Mouse (Mus musculus) forebrain, embryonic 10.5 days (tissue): ENCODE results near the gene Gm15557. TPM values are rescaled to one million over a fixed set of nuclear protein-coding genes. Genes with fewer than 3 reads are reported as not detected.

Source experiments
- DNase-seq: peaks from one replicate; pipeline ENCODE4 v3.0.0-alpha.2; 2017; ENCODE audit warnings: low spot score; ENCODE audit errors: extremely low spot score
- H3K27ac ChIP-seq: fragments of 300-500 bp; sonication (generic); 2 replicates; pipeline ENCODE4 v1.5.1; 2016; ENCODE audit warnings: mild to moderate bottlenecking
- H3K27me3 ChIP-seq: fragments of 300-500 bp; sonication (generic); 2 replicates; pipeline ENCODE4 v1.6.1; 2016; ENCODE audit warnings: mild to moderate bottlenecking; ENCODE audit not compliant: poor library complexity, severe bottlenecking
- H3K36me3 ChIP-seq: fragments of 300-500 bp; sonication (generic); replicated peaks from 2 replicates; pipeline ENCODE4 v1.6.1; 2016; ENCODE audit warnings: mild to moderate bottlenecking, moderate library complexity
- H3K4me1 ChIP-seq: fragments of 300-500 bp; sonication (generic); 2 replicates; pipeline ENCODE4 v1.6.1; 2016
- H3K4me3 ChIP-seq: fragments of 300-500 bp; sonication (generic); 2 replicates; pipeline ENCODE4 v1.5.1; 2016; ENCODE audit warnings: mild to moderate bottlenecking, moderate library complexity
- H3K9me3 ChIP-seq: fragments of 300-500 bp; sonication (generic); 2 replicates; pipeline ENCODE4 v1.6.1; 2016; ENCODE audit warnings: mild to moderate bottlenecking, moderate library complexity
- WGBS: fragments of 180-500 bp; shearing (Covaris S2); methylation state at CpG from one replicate; pipeline ENCODE4 v1.1.7; 2016; 5-methylcytosine and 5-hydroxymethylcytosine counted together
- polyA plus RNA-seq: library from polyadenylated mRNA; unstranded; fragments of >200 nt; fragmentation: Nextera tagmentation; extraction: Ambion mirVana; gene quantifications from 2 replicates; pipeline ENCODE4 v1.2.1, GENCODE M21; 2016

Gm15557 gene
- polyA plus RNA-seq, 1 experiment from 2014 or later: not detected

DNA sequence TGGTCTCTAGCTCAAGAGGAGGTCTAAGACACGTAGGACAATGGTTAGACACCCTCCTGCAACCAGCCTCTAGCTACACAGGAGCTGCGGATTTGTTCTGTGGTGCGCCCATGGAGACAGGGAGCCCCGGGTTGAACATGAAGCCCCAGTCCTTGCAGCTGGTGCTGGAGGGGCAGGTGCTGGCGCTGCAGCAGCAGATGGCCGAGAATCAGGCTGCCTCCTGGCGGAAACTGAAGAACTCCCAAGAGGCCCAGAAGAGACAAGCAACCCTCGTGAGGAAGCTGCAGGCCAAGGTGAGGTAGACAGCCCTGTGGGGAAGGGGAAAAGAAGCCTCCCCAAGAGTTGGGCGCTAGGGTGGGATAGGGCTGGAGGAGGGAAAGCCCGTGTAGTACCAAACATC lies 21.3 kb downstream of the Gm15557 start:
- Histone ChIP-seq H3K4me1 (peaks cover 12% of the 10 kb centered on the region), H3K27ac (no peak overlapping the region), H3K9me3 (no peaks in the 10 kb centered on the region), H3K36me3 (peaks cover 80% of the 10 kb centered on the region), H3K4me3 (no peak overlapping the region), H3K27me3 (no peaks in the 10 kb centered on the region)
- 85% methylated on average over 10 of the region's 10 CpGs for WGBS
- no peak for DNase-seq

- DNase-seq: no peak
- peaks cover 91% of the 10 kb centered on the region for H3K36me3 ChIP-seq
- H3K27me3 ChIP-seq: no peaks in the 10 kb centered on the region
- 57% methylated on average over 1 of the region's 1 CpGs for WGBS
- no peak overlapping the region for H3K4me3 ChIP-seq
- H3K4me1 ChIP-seq: 0 out of 2 replicates have a peak, but pooled peaks cover 3% of the 10 kb centered on the region
- H3K27ac ChIP-seq: no peak overlapping the region
- no peaks in the 10 kb centered on the region for H3K9me3 ChIP-seq
These were observed 22.5 kb downstream of the Gm15557 start for GRCm38 (mm10) chr2:155962991-155963390.

- peaks cover 96% of the 10 kb centered on the region for H3K36me3 ChIP-seq
- H3K9me3 ChIP-seq: no peaks in the 10 kb centered on the region
- 88% methylated on average over 6 of the region's 6 CpGs for WGBS
- no peak overlapping the region for H3K27ac ChIP-seq
- DNase-seq: no peak
- H3K27me3 ChIP-seq: no peaks in the 10 kb centered on the region
- no peak overlapping the region for H3K4me3 ChIP-seq
- H3K4me1 ChIP-seq: no peaks in the 10 kb centered on the region
These were observed 32.8 kb downstream of the Gm15557 start for GRCm38 (mm10) chr2:155973348-155973747.

GRCm38 (mm10) chr2:155974087-155974731 lies 33.7 kb downstream of the Gm15557 start:
- no peak for DNase-seq
- Histone ChIP-seq H3K27me3 (no peaks in the 10 kb centered on the region), H3K27ac (no peak overlapping the region), H3K4me1 (no peaks in the 10 kb centered on the region), H3K4me3 (no peak overlapping the region), H3K36me3 (peaks cover 96% of the 10 kb centered on the region), H3K9me3 (no peaks in the 10 kb centered on the region)
- 85% methylated on average over 14 of the region's 14 CpGs for WGBS

DNA sequence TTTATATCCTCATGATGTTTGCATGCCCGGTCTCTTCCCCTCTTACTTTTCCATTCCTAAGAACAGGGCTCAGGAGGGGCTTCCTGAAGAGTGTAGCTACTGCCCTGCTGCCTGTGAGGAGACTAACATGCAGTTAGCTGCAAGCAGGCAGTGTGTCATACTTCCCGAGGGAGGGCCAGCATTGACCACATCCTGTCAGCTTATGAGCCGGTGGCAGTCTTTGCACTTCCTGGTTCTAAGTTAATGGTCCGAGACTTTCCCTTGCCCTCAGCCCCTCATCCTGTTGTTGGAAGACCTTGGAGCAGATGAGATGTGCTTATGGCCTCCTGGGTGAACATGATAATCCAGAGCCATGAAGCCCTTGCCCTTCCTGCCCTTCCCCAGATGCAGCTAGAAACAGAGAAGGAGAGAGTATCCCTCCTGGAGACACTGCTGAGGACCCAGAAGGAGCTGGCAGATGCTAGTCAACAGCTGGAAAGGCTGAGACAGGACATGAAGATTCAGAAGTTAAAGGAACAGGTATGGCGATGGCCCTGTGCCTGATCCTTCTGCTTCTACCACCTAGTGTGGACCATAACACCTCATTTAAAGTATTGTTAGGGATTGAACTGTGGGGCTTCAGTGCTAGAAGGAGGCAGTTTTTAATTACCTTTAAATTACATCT lies 38.9 kb downstream of the Gm15557 start:
- no peak for DNase-seq
- WGBS: 87% methylated on average over 5 of the region's 5 CpGs
- H3K36me3 ChIP-seq: peaks cover 100% of the 10 kb centered on the region

GRCm38 (mm10) chr2:155985776-155986175 lies 45.2 kb downstream of the Gm15557 start:
- DNase-seq: no peak
- Histone ChIP-seq H3K4me3 (no peak overlapping the region), H3K9me3 (no peaks in the 10 kb centered on the region), H3K4me1 (no peaks in the 10 kb centered on the region), H3K36me3 (peaks cover 100% of the 10 kb centered on the region), H3K27ac (no peak overlapping the region), H3K27me3 (no peaks in the 10 kb centered on the region)
- WGBS: 95% methylated on average over 7 of the region's 7 CpGs

More for the DNA sequence above, 38.9 kb downstream of the Gm15557 start:
- no peak overlapping the region for H3K27ac ChIP-seq
- no peaks in the 10 kb centered on the region for H3K27me3 ChIP-seq
- no peak overlapping the region for H3K4me3 ChIP-seq
- H3K4me1 ChIP-seq: no peaks in the 10 kb centered on the region
- H3K9me3 ChIP-seq: no peaks in the 10 kb centered on the region

GRCm38 (mm10) chr2:155987131-155987530 lies 46.6 kb downstream of the Gm15557 start:
- Histone ChIP-seq H3K9me3 (no peaks in the 10 kb centered on the region), H3K27me3 (no peaks in the 10 kb centered on the region), H3K4me1 (no peaks in the 10 kb centered on the region), H3K4me3 (no peak overlapping the region), H3K27ac (no peak overlapping the region), H3K36me3 (peaks cover 100% of the 10 kb centered on the region)
- no peak for DNase-seq
- 96% methylated on average over 6 of the region's 6 CpGs for WGBS

DNA sequence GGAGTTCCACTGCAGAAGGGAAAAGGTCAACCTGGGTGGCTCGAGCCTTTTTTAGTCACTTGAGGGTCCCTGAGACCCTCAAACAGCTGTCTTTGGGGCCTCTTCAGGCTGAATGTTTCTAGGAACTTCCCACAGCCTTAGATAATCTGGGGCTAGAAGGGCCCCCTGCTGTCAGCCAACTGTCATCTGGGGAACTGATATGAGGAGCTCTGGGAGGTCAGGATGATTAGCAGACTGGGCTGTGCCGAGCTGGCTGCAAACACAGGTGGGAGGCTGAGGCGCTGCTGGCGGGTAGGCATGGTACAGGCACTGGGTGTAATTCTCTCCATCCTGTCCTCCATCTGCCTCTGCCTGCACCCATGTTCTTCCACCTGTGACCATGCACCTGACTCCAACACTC lies 48.6 kb downstream of the Gm15557 start:
- Histone ChIP-seq H3K9me3 (no peaks in the 10 kb centered on the region), H3K4me1 (no peaks in the 10 kb centered on the region), H3K4me3 (0 out of 2 replicates have a peak overlapping the region, but pooled peaks have one; percentile 7), H3K36me3 (peaks cover 100% of the 10 kb centered on the region), H3K27ac (peak overlapping the region; percentile 44; the same call in 1 of the 2 replicates), H3K27me3 (no peaks in the 10 kb centered on the region)
- no peak for DNase-seq
- WGBS: 78% methylated on average over 4 of the region's 4 CpGs

- Histone ChIP-seq H3K4me3 (no peak overlapping the region), H3K27me3 (no peaks in the 10 kb centered on the region), H3K27ac (no peak overlapping the region), H3K9me3 (no peaks in the 10 kb centered on the region), H3K4me1 (no peaks in the 10 kb centered on the region), H3K36me3 (peaks cover 100% of the 10 kb centered on the region)
- WGBS: 93% methylated on average over 10 of the region's 10 CpGs
- DNase-seq: no peak
These were observed 50.6 kb downstream of the Gm15557 start for GRCm38 (mm10) chr2:155991151-155991550.

DNA sequence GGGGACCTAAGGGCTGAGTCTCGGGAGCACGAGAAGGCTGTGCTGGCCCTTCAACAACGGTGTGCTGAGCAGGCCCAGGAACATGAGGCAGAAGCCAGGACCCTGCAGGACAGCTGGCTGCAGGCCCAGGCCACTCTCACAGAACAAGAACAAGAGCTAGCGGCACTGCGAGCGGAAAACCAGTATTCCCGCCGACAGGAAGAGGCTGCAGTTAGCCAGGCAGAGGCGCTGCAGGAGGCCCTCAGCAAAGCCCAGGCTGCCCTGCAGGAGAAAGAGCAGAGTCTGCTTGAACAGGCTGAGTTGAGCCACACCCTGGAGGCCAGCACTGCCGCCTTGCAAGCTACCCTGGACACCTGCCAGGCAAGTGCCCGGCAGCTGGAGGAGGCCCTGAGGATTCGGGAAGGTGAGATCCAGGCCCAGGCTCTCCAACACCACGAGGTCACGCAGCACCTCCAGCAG lies 51.4 kb downstream of the Gm15557 start:
- no peak for DNase-seq
- WGBS: 91% methylated on average over 14 of the region's 14 CpGs
- H3K4me3 ChIP-seq: no peak overlapping the region

More for the DNA sequence above, 51.4 kb downstream of the Gm15557 start:
- Histone ChIP-seq H3K27me3 (no peaks in the 10 kb centered on the region), H3K36me3 (peaks cover 100% of the 10 kb centered on the region), H3K27ac (no peak overlapping the region), H3K9me3 (no peaks in the 10 kb centered on the region), H3K4me1 (no peaks in the 10 kb centered on the region)

Other genes with a start within 250 kb of the Gm15557 start
- 116 and 126 TPM in 2 replicates for gene Trpc4ap, start 248.3 kb upstream of the Gm15557 start, polyA plus RNA-seq
- gene Edem2, start 211.3 kb upstream of the Gm15557 start, polyA plus RNA-seq: 30.5 and 30.9 TPM in 2 replicates
- gene Gm17581, start 204.9 kb upstream of the Gm15557 start, polyA plus RNA-seq: not detected in 2 replicates
- 1.1 TPM in 2 replicates for gene Procr, start 189.6 kb upstream of the Gm15557 start, polyA plus RNA-seq
- 0.17 and 0.35 TPM in 2 replicates for gene Mmp24, start 165.4 kb upstream of the Gm15557 start, polyA plus RNA-seq
- gene BC029722, start 121.3 kb upstream of the Gm15557 start, polyA plus RNA-seq: 5.9 and 6.8 TPM in 2 replicates
- gene Eif6, start 113.8 kb upstream of the Gm15557 start, polyA plus RNA-seq: 241 and 249 TPM in 2 replicates
- 0.26 and 0.29 TPM in 2 replicates for gene Fam83c, start 105.9 kb upstream of the Gm15557 start, polyA plus RNA-seq
- gene Uqcc1, start 10.4 kb upstream of the Gm15557 start, polyA plus RNA-seq: 78.4 and 82.2 TPM in 2 replicates
- gene Gdf5, start 4.6 kb downstream of the Gm15557 start, polyA plus RNA-seq: 0.27 and 0.88 TPM in 2 replicates
- gene Cep250, start 15.7 kb downstream of the Gm15557 start, polyA plus RNA-seq: 28.8 and 28.9 TPM in 2 replicates
- gene 6430550D23Rik, start 67.2 kb downstream of the Gm15557 start, polyA plus RNA-seq: 1.4 and 2.1 TPM in 2 replicates
- gene Ergic3, start 67.3 kb downstream of the Gm15557 start, polyA plus RNA-seq: 194 and 199 TPM in 2 replicates
- gene Fer1l4, start 112.2 kb downstream of the Gm15557 start, polyA plus RNA-seq: not detected in 2 replicates
- gene Spag4, start 124.4 kb downstream of the Gm15557 start, polyA plus RNA-seq: 4.1 TPM in 2 replicates
- 63.3 and 73.3 TPM in 2 replicates for gene Cpne1, start 171.2 kb downstream of the Gm15557 start, polyA plus RNA-seq
- 47.5 and 50.4 TPM in 2 replicates for gene Rbm12, start 171.2 kb downstream of the Gm15557 start, polyA plus RNA-seq
- 20.7 TPM in 2 replicates for gene Gm28036, start 186.4 kb downstream of the Gm15557 start, polyA plus RNA-seq
- gene Romo1, start 203.3 kb downstream of the Gm15557 start, polyA plus RNA-seq: 379 and 398 TPM in 2 replicates
- 41.7 and 45.2 TPM in 2 replicates for gene Nfs1, start 203.5 kb downstream of the Gm15557 start, polyA plus RNA-seq
- gene Rbm39, start 239.5 kb downstream of the Gm15557 start, polyA plus RNA-seq: 542 and 576 TPM in 2 replicates